Mouse (Mus musculus) midbrain, embryonic 10.5 days (tissue): ENCODE measurements at regions not wholly inside any gene's neighbourhood (a gene's known extent, or its start where the extent isn't known, plus 50 kb on each side); places are given as distances from the start of the nearest gene placed in this dataset.
"Not testable (repeated sequence)": the region's sequence is repeated elsewhere in the genome, so short reads cannot be mapped to it uniquely, and the experiment has no call there.

Source experiments
- DNase-seq: peaks from one replicate; pipeline ENCODE4 v3.0.0-alpha.2; 2017; ENCODE audit warnings: low spot score
- H3K27ac ChIP-seq: fragments of 300-500 bp; sonication (generic); replicated peaks from 2 replicates; pipeline ENCODE4 v1.5.1; 2016; ENCODE audit warnings: mild to moderate bottlenecking
- H3K27me3 ChIP-seq: fragments of 300-500 bp; sonication (generic); 2 replicates; pipeline ENCODE4 v1.6.1; 2016; ENCODE audit warnings: low read depth, mild to moderate bottlenecking; ENCODE audit not compliant: poor library complexity, severe bottlenecking
- H3K36me3 ChIP-seq: fragments of 300-500 bp; sonication (generic); 2 replicates; pipeline ENCODE4 v1.6.1; 2016; ENCODE audit warnings: mild to moderate bottlenecking, moderate library complexity
- H3K4me1 ChIP-seq: fragments of 300-500 bp; sonication (generic); 2 replicates; pipeline ENCODE4 v1.6.1; 2016
- H3K4me3 ChIP-seq: fragments of 300-500 bp; sonication (generic); 2 replicates; pipeline ENCODE4 v1.5.1; 2016; ENCODE audit warnings: mild to moderate bottlenecking, moderate library complexity
- H3K9me3 ChIP-seq: fragments of 300-500 bp; sonication (generic); replicated peaks from 2 replicates; pipeline ENCODE4 v1.6.1; 2016; ENCODE audit warnings: mild to moderate bottlenecking
- WGBS: fragments of 180-500 bp; shearing (Covaris S2); methylation state at CpG from one replicate; pipeline ENCODE4 v1.1.7; 2016; 5-methylcytosine and 5-hydroxymethylcytosine counted together

DNA sequence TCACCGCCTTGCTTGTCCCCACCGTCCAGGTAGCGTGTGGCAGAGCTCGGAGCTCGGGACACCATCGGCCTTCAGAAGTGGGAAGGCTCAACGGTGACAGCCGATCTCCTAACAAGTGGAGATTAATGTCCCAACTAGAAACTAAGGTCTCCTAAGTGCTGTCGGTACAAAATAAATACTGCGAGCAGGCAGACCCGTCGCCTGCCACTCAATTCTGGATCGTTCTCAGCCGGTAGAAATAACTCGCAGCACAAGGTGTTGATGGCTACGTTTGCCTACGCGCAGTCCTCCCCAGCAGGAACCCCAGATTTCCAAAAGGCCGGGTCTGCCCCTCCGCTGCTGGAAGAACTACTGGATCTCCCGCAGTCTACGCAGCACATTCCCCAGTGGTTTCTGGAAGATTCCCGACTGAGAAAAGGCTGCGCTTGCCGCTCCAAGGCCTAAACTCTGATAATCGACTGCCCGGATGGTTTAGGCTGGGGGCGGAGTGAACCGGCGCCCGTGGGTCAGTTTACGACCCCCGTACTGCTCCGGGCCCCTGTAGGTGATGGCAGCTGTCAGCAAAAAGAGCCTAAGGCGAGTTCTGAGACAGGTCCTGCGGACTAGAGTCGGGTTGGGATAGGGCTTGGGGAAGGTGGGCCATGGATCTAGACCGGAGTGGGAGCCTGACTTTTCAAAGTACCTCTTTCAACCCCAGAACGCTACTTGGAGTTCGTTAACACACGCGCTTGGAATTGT lies 85.7 kb downstream of the Nr2f2 start:
- WGBS, result under 1% methylated on average over 42 of the region's 42 CpGs

DNA sequence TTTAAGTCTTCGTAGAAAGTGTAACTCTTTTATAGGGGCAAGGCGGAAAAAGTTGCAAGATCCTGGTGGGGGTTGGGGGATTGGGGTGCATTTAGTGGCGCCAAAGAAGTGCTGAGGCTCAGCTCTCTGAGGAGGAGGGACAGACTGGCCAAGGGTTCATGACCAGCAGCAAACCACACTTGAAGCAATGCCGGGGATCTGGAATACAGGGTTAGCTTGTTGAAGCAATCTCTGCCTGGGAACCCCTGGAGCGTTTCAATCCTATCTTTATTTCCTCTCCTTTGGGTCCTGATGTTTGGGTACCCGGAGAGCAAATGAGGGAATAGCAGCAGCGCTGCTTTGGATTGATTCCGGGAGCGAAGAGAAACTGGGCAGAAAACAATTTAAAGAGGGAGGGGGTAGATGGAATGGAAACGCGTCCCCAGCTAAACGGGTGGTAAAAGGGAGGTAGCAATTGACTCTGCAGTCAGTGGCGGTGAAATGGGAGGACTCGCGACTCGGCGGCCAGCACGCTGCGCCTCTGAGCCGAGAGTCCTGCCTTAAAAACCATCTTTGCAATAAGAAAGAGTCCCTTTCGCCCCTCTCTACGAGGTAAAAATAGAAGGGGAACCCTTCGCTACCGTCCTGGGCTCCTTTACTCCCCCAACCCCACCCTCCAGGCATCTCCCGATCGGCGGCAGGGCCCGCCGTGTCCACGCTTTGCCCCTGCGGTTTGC lies 86.5 kb downstream of the Nr2f2 start:
- WGBS, result under 1% methylated on average over 31 of the region's 31 CpGs
- H3K27ac ChIP-seq, result peak overlapping the region; percentile 77
- H3K36me3 ChIP-seq, result no peaks in the 10 kb centered on the region
- peak; percentile 59 for DNase-seq
- peak overlapping the region; percentile 43 for H3K4me3 ChIP-seq
- peaks cover 50% of the 10 kb centered on the region for H3K4me1 ChIP-seq
- H3K9me3 ChIP-seq, result no peaks in the 10 kb centered on the region
- H3K27me3 ChIP-seq, result peaks cover 90% of the 10 kb centered on the region

More for the DNA sequence above, 85.7 kb downstream of the Nr2f2 start:
- Histone ChIP-seq H3K9me3 (no peaks in the 10 kb centered on the region), H3K27ac (peak overlapping the region; percentile 77), H3K4me1 (peaks cover 56% of the 10 kb centered on the region), H3K4me3 (peak overlapping the region; percentile 43), H3K36me3 (no peaks in the 10 kb centered on the region), H3K27me3 (peaks cover 97% of the 10 kb centered on the region)
- DNase-seq, result peak; percentile 65

DNA sequence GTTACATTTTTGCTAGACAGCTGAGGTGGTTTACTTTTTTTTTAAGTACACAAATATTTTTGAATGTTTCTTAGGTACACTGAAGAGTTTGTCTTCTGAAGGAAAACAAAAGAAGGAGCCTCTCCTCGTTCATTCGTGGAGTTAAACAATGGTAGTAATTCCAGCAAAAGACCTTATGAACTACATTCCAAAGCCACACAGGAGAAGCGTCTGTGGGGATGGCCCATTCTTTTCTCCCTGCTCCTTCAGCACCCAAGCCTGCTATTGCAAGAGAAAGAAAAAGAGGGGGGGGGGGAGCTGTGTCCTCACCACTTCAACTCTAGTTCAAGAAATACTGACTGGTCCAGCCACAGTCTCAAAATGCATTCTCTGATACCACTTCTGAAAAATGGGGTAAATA lies 87.4 kb downstream of the Nr2f2 start:
- WGBS, result 2% methylated on average over 3 of the region's 3 CpGs

DNA sequence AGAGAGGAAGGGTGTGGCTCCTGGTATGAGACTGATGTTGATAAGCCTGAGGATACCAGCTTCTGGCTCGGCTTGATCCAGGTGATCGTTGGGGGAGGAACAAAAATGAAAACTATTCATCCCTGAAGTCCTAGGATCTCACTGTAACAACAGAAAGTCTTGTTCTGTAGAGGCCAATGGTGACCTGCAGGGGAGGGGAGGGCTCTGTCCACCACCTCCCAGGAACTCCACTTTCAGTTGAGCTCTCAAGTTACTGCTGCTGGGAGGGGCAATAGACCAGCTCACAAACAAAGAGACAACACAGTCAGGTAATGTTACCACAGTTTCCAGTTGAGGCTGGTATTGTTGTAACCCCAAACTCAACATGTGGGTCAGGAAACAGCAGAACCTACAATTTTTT lies 90.5 kb downstream of the Nr2f2 start:
- WGBS, result 84% methylated on average over 2 of the region's 2 CpGs
- no peak overlapping the region for H3K27ac ChIP-seq
- no peaks in the 10 kb centered on the region for H3K9me3 ChIP-seq
- H3K4me1 ChIP-seq, result peaks cover 20% of the 10 kb centered on the region
- H3K36me3 ChIP-seq, result no peaks in the 10 kb centered on the region
- no peak overlapping the region for H3K4me3 ChIP-seq
- peaks cover 50% of the 10 kb centered on the region for H3K27me3 ChIP-seq
- DNase-seq, result no peak

More for the DNA sequence above, 87.4 kb downstream of the Nr2f2 start:
- Histone ChIP-seq H3K4me1 (peaks cover 50% of the 10 kb centered on the region), H3K27me3 (peaks cover 80% of the 10 kb centered on the region), H3K27ac (no peak overlapping the region), H3K4me3 (no peak overlapping the region), H3K9me3 (no peaks in the 10 kb centered on the region), H3K36me3 (no peaks in the 10 kb centered on the region)
- no peak for DNase-seq

DNA sequence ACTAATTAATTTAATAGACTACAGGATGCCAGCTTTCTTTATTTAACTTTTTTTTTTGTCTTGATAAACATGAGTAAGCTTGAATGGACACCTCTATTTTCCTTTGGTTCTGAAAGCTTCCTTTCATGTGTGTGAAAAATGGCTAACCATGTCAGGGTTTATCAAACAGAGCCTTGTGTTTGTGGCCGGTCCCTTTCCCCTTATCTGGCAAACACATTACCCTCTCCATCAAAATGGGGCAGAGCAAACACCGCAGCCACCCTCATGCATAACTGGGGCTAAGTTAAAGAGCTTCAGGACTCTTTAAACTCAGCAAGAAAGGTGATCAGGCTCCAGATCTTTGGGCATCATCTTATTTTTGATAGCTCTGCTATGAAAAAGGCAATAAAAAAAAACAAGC lies 92.2 kb downstream of the Nr2f2 start:
- peaks cover 3% of the 10 kb centered on the region for H3K4me1 ChIP-seq
- 89% methylated on average over 2 of the region's 2 CpGs for WGBS
- no peak for DNase-seq

DNA sequence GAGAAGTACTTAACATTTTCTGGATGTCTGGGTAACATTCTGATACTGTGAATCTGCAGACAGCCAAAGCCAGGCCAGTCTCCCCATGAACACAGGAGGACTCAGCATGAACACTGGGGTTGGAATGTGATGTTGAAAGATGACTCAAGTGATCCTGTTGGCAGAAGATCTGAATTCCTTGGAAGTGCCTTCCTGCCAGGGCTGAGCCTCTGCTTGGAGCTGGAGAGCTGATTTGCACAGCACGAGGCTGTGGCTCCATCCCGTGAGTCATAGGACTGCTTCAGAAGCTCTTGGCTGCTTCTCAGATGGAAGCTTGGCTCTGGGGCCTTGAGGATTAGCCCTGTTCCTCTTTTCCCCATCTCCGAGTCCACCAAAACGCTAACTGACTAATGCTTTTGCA lies 99.5 kb downstream of the Nr2f2 start:
- Histone ChIP-seq H3K4me3 (no peak overlapping the region), H3K4me1 (no peaks in the 10 kb centered on the region), H3K9me3 (no peaks in the 10 kb centered on the region), H3K27me3 (no peaks in the 10 kb centered on the region), H3K36me3 (no peaks in the 10 kb centered on the region), H3K27ac (no peak overlapping the region)
- WGBS, result 60% methylated on average over 4 of the region's 4 CpGs
- DNase-seq, result no peak

More for the DNA sequence above, 92.2 kb downstream of the Nr2f2 start:
- Histone ChIP-seq H3K27me3 (peaks cover 32% of the 10 kb centered on the region), H3K36me3 (no peaks in the 10 kb centered on the region), H3K9me3 (no peaks in the 10 kb centered on the region), H3K4me3 (no peak overlapping the region), H3K27ac (no peak overlapping the region)

DNA sequence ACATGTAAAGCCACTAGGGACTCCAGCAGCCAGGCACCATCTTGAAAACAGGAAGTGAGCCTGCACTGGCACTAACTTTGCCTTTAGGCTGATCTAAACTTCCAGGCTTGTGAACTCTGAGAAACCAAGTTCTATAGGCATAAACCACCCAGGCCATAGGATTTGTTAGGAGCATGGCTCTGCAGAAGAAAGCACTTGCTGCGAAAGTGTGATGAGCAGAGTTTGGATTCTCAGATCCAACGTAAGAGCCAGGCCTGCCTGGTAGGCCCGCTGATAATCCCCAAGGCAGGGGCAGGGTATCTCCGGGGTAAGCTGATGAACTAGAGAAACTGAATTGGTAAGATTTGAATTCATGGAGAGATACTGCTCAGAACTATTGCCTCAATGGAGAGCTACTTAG lies 109.7 kb downstream of the Nr2f2 start:
- no peaks in the 10 kb centered on the region for H3K9me3 ChIP-seq
- DNase-seq, result no peak
- no peaks in the 10 kb centered on the region for H3K27me3 ChIP-seq
- H3K36me3 ChIP-seq, result no peaks in the 10 kb centered on the region
- H3K27ac ChIP-seq, result no peak overlapping the region
- 95% methylated on average over 4 of the region's 4 CpGs for WGBS
- H3K4me1 ChIP-seq, result no peaks in the 10 kb centered on the region
- no peak overlapping the region for H3K4me3 ChIP-seq

DNA sequence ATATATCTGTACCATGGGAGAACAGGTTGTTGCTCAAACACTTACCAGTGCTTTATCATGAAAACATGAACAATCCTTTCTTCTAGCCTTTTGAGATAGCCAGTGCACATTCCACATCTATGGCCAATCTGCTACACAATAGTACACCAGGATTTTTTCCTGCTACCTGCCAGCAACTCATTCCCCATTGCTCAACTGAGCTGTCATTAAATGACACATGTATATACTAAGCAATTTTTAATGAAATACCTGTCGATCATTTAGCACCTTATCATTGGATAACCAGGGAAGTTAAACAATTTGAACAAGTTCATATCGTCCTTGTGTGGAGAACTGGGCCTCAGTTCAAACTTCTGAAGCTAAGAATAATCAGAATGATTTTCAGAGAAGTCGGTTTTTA lies 111.5 kb downstream of the Nr2f2 start:
- no peaks in the 10 kb centered on the region for H3K4me1 ChIP-seq
- no peaks in the 10 kb centered on the region for H3K27me3 ChIP-seq
- no peak overlapping the region for H3K4me3 ChIP-seq
- WGBS, result 84% methylated on average over 3 of the region's 3 CpGs
- H3K9me3 ChIP-seq, result no peaks in the 10 kb centered on the region
- no peak for DNase-seq
- no peaks in the 10 kb centered on the region for H3K36me3 ChIP-seq
- no peak overlapping the region for H3K27ac ChIP-seq

DNA sequence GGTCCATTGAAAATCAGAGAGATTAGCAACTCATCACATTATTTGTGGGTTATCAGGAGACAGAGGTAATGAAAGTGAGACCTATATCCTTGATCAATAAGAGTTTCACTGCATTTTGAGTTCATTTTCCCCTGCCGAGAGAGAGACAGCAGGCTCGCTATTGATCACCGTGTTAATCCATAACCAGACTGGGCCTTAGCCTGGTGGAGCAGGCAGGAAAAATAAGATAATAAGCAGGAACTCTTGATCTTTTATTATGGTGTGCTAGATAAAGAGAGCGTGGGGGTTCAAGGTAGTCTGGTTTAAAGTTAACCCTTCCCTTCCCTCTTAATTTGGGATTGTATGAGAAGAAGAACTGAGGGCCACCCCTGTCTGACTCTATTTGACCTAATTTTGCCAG lies 113.3 kb downstream of the Nr2f2 start:
- no peaks in the 10 kb centered on the region for H3K9me3 ChIP-seq
- 82% methylated on average over 4 of the region's 4 CpGs for WGBS
- no peak overlapping the region for H3K4me3 ChIP-seq
- H3K36me3 ChIP-seq, result no peaks in the 10 kb centered on the region
- no peak for DNase-seq
- no peak overlapping the region for H3K27ac ChIP-seq
- H3K27me3 ChIP-seq, result no peaks in the 10 kb centered on the region
- no peaks in the 10 kb centered on the region for H3K4me1 ChIP-seq

DNA sequence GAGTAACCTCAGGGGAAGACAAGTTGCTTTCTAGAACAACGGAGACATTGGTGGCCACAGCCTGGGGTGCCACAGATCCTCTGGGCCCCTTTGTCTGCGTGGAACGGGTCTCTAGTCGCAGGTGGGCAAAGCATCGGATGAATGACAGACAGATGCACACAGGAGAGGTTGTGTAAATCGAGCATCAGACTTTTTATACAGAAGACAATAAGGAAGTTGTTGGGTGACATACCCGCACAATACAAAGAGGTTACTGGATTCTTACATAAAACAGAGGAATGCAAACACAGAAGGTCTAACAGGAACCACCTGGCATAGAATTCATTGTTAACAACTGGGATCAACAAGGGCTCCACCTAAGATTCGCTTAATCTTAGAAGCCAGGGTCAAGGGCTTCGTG lies 127.5 kb downstream of the Nr2f2 start:
- not testable (repeated sequence) for H3K27ac ChIP-seq
- WGBS, result 92% methylated on average over 9 of the region's 9 CpGs

DNA sequence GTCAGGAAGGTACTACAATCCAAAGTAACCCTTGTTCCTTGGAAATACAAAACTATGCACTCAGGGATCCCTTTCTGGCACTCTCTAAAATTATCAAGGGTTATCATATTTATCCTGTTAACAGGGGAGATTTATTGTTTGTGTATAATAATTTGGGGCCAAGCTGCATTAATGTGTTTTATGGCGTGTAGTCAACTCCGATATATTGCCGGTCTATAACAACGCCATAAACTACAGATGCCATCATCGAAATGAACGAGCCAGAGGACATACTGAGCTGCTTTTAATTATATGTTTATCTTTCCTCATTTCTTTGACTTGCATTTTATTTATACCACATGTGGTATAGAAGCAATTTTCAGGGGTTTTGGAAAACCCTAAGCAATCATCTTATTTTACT lies 147.2 kb downstream of the Nr2f2 start:
- 98% methylated on average over 6 of the region's 6 CpGs for WGBS
- Histone ChIP-seq H3K27ac (no peak overlapping the region), H3K9me3 (no peaks in the 10 kb centered on the region), H3K4me3 (no peak overlapping the region), H3K36me3 (no peaks in the 10 kb centered on the region), H3K27me3 (no peaks in the 10 kb centered on the region), H3K4me1 (peaks cover 9% of the 10 kb centered on the region; the same call in 1 of the 2 replicates)
- no peak for DNase-seq

More for the DNA sequence above, 127.5 kb downstream of the Nr2f2 start:
- DNase-seq, H3K9me3 ChIP-seq, H3K4me3 ChIP-seq, H3K36me3 ChIP-seq, H3K4me1 ChIP-seq, H3K27me3 ChIP-seq: not testable (repeated sequence)

DNA sequence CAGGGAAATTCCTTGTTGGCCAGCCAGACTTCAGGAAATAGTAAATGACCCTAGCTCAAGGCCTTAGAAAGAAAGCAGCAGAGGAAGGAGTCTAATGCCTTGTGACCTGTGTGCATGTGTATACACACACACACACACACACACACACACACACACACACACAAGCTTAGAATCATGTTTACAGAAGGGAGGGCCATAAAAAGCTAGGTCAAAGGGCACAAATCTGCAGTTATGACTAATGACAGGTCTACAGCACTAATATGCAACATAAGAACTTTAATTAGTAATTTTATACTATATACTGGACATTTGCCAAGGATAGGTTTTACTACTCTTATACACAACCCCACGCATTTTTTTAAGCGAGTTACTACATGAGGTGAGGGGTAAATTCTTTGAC lies 149.4 kb downstream of the Nr2f2 start:
- no peak overlapping the region for H3K27ac ChIP-seq
- no peaks in the 10 kb centered on the region for H3K36me3 ChIP-seq
- no peaks in the 10 kb centered on the region for H3K27me3 ChIP-seq
- WGBS, result 94% methylated on average over 2 of the region's 2 CpGs
- no peaks in the 10 kb centered on the region for H3K9me3 ChIP-seq
- DNase-seq, result no peak
- no peaks in the 10 kb centered on the region for H3K4me1 ChIP-seq
- no peak overlapping the region for H3K4me3 ChIP-seq

DNA sequence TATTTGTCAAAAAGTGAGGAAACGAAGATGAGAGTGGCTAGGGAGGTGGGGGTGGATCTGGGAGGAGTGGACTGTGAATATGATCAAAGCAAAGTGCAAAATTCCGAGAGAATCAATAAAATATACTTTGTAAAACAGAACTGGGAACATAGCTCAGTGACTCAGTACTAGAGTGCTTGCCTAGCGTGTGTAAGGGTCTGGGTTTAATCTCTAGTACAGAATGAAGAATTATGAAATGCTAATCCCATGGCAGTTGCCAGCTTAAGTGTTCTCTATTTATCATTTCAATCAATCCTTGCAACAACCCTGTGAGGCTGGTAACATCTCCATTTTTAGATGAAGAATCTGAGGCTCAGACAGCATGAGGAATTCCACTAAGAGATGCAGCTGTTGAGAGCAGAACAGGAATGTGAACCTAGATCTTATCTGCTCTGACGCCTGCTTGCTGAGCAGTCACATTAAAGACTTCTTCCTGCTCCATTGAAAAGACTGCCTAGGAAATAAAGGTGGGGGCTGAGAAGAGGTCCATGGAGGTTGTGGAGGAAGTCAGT lies 152.5 kb downstream of the Nr2f2 start:
- no peak overlapping the region for H3K4me3 ChIP-seq
- no peaks in the 10 kb centered on the region for H3K27me3 ChIP-seq
- no peak for DNase-seq
- no peaks in the 10 kb centered on the region for H3K4me1 ChIP-seq
- H3K36me3 ChIP-seq, result no peaks in the 10 kb centered on the region
- 74% methylated on average over 4 of the region's 4 CpGs for WGBS
- no peaks in the 10 kb centered on the region for H3K9me3 ChIP-seq
- H3K27ac ChIP-seq, result no peak overlapping the region
